Mouse (Mus musculus) cerebellum, adult (tissue): ENCODE results near the gene Mrps24.

ENCODE experiments used
- ATAC-seq: cut with Nextera tagmentation; 2 replicates; pipeline ENCODE4 v1.9.2; 2017; ENCODE audit warnings: mild to moderate bottlenecking, moderate library complexity, mixed read lengths; ENCODE audit not compliant: insufficient number of reproducible peaks, low FRiP score, low TSS enrichment

The Mrps24 gene

GRCm38 (mm10) chr11:5715630-5716105 lies at the start of gene Mrps24:
TSS of gene Mrps24 (minus strand) at chr11:5715680.
- no peak for ATAC-seq

DNA sequence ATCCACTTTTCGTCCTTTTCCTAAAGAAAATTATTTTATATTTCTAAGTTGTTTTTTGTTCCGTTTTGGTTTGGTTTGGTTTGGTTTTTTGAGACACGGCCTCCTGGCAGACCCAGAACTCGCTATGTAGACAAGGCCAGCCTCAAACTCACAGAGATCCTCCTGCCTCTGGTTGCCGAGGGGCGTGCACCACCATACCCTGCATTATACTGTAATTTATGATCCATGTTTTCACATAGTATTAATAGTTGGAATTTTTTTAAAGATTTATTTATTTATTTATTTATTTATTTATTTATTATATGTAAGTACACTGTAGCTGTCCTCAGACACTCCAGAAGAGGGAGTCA lies 47.1 kb upstream of the Mrps24 start:
- ATAC-seq: no peak

DNA sequence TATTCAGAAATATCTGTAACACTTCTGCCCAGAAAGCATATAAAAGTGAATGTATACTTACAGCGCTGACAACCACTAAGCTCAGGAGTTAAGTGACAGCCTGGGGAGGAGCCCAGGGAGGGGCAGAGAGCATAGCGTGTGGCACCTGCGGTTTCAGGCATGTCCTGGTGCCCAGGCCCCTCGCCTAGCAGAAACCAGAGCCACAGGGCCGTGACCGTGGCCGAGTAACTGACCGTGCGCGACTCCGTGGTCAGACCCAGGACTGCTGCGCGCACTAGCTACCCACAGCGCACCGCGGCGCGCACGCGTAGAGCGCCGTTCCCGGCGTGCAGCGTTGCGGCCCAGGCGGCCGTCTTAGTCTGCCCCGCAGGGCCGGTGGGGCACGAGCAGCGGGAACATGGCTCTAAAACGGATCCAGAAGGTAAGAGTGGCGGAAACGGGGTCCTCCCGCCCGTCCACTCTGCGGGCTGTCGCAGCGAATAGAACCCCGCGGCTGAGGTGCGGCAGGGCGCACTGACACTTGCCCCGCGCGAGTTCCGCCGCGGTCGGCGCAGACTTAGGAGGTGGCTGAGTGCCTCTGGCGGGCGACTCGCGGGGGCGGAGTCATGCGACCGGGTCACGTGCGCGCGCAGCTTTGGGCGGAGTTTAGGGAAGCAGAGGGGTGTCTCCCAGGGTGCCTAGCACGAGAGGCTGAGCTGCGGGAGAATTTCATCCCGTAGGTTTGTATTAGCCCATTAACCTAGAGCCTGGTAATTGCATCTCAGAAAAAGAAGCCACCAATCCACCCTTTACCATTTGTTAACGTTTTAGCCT lies 46.5 kb upstream of the Mrps24 start, which contains the start of gene Urgcp:
Gene Urgcp, minus strand, starts transcription at position 557 of the 813 bp plus-strand sequence.
- peak; percentile 96 for ATAC-seq

- no peak for ATAC-seq
These were observed 38.3 kb upstream of the Mrps24 start for GRCm38 (mm10) chr11:5753755-5754154.

GRCm38 (mm10) chr11:5744951-5745350 lies 29.5 kb upstream of the Mrps24 start:
- no peak for ATAC-seq

- ATAC-seq: no peak
These were observed 26.6 kb upstream of the Mrps24 start for GRCm38 (mm10) chr11:5742106-5742505.

- peak; percentile 90 for ATAC-seq
These were observed 25.6 kb upstream of the Mrps24 start for GRCm38 (mm10) chr11:5740965-5741627.

DNA sequence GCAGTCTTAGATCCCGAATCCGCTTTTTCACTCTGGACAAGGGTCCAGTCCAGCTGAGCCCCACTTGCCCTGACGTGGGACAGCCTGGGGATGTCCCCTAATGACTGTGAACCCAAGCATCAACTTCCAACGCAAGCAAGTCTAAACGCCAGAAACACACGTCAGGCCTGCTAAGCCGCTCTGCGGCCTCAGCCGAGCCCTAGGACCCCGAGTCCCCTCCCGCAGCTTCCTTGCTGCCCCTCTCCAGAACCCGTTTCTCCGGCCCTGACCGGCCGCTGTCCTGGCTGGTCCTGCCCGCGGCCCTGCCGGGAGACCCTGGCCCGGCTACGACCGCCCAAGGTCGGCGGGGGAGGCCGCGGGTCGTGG lies 25.1 kb upstream of the Mrps24 start:
- 0 out of 2 replicates have a peak, but pooled peaks have one; percentile 36 for ATAC-seq

DNA sequence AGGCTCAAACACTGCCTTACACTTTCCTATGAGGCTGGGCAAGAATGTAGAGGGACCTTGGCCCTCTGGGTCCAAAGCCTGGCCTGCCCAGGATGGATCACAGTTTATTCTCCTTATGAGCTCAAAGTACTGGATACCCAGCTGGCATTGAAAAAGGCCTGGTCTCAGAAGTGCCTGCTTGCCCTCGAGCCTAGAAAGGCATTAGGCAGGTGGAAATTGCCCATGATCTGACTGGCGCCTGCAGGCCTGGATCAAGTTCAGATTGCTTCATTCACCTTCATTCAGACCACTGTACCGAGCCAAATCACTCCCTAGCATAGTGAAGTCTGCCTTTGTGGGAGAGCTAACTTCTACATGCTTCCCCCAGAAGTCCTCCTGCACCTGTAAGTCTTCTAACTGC lies 24.4 kb upstream of the Mrps24 start:
- ATAC-seq: no peak

DNA sequence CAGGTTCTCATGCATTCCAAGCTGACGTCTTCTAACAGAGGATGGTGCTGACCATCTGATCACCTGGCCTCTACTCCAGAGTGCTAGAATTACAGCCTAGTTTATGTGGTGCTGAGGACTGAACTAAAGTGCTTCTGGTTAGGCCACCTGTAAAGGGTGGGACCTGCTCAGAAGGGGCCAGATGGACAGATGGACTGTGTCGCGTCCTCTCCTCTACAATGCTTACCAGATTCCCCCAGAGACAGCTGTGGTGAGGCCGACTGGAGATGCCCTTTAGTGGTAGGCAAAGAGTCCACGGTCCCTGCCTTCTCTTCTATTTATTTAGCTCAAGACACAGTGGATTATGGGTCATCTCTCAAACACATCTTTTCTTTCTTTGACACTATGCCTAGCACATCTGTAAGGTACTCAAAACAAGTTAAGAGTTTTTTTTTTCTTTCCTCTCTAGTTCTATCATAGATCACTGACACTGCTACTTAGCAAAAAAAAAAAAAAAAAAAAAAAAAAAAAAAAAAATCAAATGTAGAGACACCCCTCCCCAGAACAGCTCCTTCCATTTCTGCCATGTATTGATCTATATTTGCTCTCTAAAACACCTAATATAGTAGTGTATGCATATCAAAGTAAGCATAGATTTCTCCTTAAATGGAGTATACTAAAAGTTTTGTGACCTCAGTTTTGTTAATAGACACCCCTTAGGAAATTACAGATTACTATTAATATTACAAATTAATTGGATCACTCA lies 23.6 kb upstream of the Mrps24 start:
- ATAC-seq: no peak

GRCm38 (mm10) chr11:5737137-5737536 lies 21.7 kb upstream of the Mrps24 start:
- no peak for ATAC-seq

DNA sequence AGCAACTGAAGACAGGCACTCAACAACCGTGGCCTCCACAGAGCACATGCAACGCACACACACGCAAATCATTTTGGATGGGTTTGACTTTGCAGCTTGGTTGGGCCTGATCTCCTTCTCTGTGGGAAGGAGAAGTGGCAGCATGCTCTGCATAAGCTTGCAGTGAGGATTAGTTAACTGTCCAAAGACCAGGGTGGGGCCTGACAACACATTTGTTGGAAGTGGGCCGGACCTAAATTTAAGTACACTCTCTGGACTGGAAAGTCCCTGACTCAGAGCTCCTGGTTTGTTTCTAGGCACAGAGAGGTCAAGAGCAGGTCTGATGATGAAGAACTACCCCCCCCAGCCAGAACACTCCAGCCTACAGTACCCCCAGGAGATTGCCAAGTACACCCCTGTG lies 18.8 kb upstream of the Mrps24 start:
- no peak for ATAC-seq

- ATAC-seq: no peak
These were observed 16.9 kb upstream of the Mrps24 start for GRCm38 (mm10) chr11:5732401-5732800.

DNA sequence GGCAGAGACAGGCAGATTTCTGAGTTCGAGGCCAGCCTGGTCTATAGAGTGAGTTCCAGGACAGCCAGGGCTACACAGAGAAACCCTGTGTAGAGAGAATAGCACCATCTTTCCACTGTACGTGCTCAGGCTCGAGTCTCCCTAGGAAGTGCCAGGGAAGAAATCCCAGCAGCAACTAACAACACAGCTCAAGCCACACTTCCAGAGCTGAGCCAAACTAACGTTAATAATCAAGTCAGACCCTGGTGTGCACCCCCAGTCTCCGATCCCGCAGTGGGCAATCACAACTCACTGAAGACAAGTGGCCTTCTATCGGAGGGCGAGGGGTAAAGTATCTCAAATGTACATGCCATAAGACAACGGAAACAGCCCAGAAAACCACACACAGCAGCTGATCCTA lies 14.1 kb upstream of the Mrps24 start:
- no peak for ATAC-seq

- no peak for ATAC-seq
These were observed 3.3 kb upstream of the Mrps24 start for GRCm38 (mm10) chr11:5718611-5719354.

DNA sequence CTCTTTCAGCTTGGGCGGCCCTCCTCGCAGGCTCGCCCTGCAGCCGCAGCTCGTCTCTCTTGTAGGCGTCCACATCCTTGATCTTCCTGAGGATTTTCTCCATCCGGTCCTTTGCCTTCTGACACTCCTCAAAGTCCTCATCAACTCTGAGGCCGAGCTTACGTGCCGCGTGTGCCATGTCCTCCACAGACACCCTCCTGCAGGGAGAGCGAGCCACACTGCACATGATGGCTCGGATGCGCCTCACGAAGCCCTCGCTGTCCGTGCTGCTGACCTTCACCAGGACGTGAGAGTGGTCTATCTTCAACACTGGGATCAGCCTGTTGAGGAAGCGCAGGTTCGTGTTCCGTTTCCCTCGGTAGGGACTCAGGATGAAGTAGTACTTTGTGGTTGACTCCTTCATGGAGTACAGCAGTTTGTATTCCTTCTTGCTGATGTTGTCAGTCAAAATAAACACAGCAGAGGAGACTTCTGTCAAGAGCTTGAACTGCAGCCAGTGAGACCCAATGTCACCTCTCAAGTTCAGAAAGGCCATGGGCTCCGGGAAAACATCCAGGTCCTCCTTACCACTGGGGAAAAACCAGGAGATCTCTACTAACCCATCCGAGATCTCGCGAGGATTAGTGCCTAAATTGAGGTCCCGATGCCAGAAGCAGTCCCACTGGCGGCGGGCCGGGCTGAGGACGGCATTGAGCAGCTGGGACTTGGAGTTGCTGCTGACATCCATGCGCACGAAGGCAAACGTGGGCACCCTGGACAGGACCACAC lies 1.6 kb upstream of the Mrps24 start:
- no peak for ATAC-seq

- no peak for ATAC-seq
These were observed 766 bp upstream of the Mrps24 start for GRCm38 (mm10) chr11:5716246-5716645.

GRCm38 (mm10) chr11:5715179-5715578 lies 301 bp downstream of the Mrps24 start:
- ATAC-seq: no peak

DNA sequence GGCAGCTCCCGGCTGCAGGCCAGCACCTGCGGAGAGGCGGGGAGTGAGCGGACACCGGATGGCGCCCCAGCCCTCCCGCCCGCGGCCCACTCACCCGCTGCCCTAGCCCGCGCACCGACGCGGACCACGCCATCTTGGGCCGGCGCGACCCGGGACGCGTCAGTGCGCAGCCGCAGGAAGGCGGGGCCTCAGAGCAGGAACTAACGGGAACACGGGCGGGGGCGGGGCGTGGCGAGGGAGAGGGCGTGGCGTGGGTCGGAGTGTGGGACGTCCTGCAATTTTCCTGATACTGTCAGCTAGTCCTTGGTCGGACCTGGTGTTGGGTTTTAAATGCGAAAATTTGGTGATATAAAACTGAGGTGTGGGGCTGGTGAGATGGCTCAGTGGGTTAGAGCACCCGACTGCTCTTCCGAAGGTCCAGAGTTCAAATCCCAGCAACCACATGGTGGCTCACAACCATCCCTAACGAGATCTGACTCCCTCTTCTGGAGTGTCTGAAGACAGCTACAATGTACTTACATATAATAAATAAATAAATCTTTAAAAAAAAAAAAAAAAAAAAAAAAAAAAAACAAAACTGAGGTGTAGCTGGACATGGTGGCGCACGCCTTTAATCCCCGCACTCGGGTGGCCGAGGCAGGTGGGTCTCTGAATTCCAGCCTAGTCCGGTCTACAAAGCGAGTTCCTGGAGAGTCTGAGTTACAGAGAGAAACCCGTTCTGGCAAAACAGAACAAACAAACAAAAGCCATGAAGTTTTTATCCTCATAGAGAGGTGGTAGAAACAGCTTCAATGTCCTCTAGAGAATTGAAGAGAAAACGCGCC lies 7.7 kb downstream of the Mrps24 start:
- ATAC-seq: peak; percentile 84; the same call in 1 of the 2 replicates
